Mouse (Mus musculus): ENCODE results near the gene Tipin. TPM values are rescaled to one million over a fixed set of nuclear protein-coding genes. Genes with fewer than 3 reads are reported as not detected.
"Not testable (repeated sequence)": the region's sequence is repeated elsewhere in the genome, so short reads cannot be mapped to it uniquely, and the experiment has no call there.

Gene Tipin
- 316 and 327 TPM in 2 replicates for polyA plus RNA-seq (2015; fragmentation: Nextera tagmentation; extraction: Ambion mirVana)

DNA sequence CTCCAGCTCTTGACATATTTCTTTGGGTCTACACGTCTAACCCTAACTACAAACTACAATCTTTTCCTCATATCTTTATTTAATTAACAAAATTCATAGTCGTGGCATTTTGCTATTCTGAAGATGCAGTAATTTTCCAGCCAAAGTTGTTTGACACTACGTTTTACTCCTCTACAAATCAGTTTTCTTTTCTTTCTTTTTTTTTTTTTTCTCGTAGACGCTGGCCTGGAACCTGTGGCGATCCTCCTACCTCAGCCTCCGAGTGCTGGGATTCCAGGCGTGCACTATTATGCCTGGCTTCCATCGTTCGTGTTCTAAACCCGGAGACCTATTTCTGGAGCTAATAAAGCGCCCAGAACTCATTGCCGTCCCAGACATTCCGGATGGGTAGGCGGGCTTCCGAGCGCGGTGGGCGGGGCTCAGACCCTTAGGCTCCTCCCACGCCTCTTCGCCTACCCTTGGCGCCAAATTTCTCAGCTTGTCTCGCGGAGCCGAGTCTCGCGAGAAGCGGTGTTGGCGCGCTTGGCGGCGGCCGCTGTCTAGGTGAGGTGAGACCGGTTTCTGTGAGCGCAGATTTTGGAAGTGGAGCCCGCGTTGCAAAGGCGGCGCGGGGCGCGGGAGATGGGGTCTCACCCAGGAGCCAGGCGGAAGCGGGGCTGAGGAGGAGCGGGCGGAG lies at the start of gene Tipin:
Gene Tipin, plus strand, starts transcription at position 477 of the 676 bp plus-strand sequence.
- DNase-seq (ENCODE audit: low spot score): peak; percentile 97

- DNase-seq (ENCODE audit: low spot score): no peak
Measured at GRCm38 (mm10) chr9:64231674-64232073, 49.7 kb upstream of the Tipin start.

- no peak for DNase-seq (ENCODE audit: low spot score)
Measured at GRCm38 (mm10) chr9:64232257-64232957, 49.0 kb upstream of the Tipin start.

GRCm38 (mm10) chr9:64233656-64234055 lies 47.7 kb upstream of the Tipin start:
- DNase-seq (ENCODE audit: low spot score): no peak

GRCm38 (mm10) chr9:64234768-64235435 lies 46.5 kb upstream of the Tipin start, which contains the start of gene Uchl4:
Gene Uchl4 (plus strand): TSS chr9:64235201.
- DNase-seq (ENCODE audit: low spot score): no peak

DNA sequence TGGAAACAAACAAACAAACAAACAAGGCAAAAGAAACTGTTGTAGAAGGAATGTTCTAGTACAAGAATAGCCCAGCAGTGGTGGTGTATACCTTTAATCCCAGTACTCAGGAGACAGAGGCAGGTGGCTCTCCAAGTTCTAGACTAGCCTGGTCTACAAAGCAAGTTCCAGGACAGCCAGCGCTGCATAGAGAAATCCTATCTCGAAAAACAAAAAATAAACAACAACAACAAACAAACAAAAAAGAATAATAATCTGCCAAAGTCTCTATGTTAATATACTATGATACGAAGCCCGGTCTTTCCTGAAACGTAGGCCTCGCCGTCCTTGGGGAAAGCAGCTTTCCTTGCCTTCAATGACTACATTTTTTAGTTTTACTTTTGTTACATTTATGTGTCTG lies 45.3 kb upstream of the Tipin start:
- DNase-seq (ENCODE audit: low spot score): no peak

- no peak for DNase-seq (ENCODE audit: low spot score)
Measured at GRCm38 (mm10) chr9:64240116-64240515, 41.3 kb upstream of the Tipin start.

DNA sequence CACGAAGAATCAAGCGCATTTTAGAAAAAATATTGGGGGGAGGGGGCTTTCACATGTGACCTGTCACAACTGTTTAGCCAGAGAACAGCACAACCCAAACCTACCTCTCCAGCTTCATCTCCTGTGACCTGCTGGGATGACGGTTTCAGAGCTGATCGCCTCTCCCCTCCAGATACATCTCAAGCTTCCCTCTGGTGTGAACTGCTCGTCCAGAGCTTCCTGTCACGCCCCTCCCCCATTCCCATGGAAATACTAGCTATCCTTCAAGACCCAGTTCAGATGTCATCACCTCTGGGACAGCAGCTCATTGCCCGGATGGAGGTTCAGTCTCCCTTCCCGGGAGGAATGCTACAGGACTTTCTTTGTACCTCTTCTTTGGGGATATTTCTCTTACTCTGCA lies 40.7 kb upstream of the Tipin start:
- DNase-seq (ENCODE audit: low spot score): no peak

GRCm38 (mm10) chr9:64242381-64242831 lies 39.0 kb upstream of the Tipin start:
- DNase-seq (ENCODE audit: low spot score): no peak

DNA sequence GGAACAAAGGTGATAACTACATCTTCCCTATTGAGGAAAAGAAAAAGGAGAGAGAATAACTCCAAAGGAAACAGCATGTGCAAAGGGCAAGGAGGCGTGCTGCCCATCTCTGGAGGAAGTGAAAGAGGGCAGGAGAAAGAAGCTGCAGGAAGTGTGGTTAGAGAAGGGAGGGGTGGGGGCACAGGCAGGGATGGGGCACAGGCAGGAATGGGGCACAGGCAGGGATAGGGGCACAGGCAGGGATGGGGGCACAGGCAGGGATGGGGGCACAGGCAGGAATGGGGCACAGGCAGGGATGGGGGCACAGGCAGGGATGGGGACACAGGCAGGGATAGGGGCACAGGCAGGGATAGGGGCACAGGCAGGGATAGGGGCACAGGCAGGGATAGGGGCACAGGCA lies 32.0 kb upstream of the Tipin start:
- DNase-seq (ENCODE audit: low spot score): no peak

- no peak for DNase-seq (ENCODE audit: low spot score)
Measured at GRCm38 (mm10) chr9:64250111-64250730, 31.2 kb upstream of the Tipin start.

DNA sequence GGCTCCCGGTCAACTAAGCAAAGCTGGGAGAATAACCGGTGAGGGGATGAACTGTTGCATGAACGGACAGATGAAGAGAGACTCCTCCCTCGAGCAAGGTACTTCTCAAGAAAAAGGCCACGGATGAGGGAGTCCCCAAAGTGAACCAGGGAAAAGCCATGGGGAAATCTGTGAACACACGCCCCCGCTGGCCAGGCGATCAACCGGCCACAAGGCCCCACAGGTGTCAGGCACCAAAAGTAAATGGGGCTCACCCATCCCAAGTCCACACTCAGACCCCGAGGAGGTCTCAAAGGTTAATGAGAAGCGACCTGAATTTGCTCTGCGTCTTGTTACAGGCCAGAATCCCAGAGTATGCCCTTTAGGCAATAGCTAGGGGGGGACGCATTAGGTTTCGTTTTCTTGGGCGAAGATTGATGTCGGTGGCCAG lies 28.8 kb upstream of the Tipin start:
- no peak for DNase-seq (ENCODE audit: low spot score)

GRCm38 (mm10) chr9:64253021-64253904 lies 28.1 kb upstream of the Tipin start, which contains the start of gene Map2k1:
Gene Map2k1 (minus strand): TSS chr9:64253631.
- peak; percentile 100 for DNase-seq (ENCODE audit: low spot score)

DNA sequence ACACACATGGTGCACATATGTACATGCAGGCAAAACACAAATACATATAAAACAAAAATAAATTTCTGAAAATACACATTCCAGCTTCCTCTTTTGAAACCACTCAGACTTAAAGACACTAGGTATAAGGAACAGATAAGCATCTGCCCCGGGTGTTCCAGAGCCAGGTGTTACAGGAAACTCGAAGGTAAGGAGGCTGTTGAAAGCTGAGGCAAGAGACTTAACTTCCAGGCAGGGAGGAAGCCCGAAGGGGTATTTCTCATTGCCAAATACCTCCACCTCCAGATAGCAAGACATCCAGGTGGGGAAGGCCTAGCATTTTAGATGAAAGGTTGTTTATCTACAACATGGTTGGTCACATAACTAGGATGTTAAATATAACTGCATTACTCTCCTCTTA lies 26.0 kb upstream of the Tipin start:
- no peak for DNase-seq (ENCODE audit: low spot score)

GRCm38 (mm10) chr9:64256204-64256603 lies 25.2 kb upstream of the Tipin start:
- no peak for DNase-seq (ENCODE audit: low spot score)

DNA sequence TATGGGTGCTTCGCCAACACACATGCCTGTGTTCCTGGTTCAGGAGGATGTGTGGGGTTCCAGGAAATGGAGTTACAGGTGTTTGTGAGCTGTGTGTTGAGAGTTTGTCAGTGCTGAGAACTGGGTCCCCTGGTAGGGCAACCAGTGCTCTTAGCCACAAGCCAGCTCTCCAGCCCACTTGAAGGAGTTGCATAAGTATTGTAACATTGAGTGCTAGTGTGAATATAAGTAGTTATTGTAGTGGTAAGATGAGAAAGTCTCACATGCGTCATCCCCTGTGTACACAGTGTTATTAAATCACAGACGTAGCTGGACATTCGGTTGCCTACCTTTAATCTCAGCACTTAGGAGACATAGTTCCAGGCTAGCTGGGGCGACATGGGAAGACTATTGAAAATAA lies 21.5 kb upstream of the Tipin start:
- no peak for DNase-seq (ENCODE audit: low spot score)

GRCm38 (mm10) chr9:64261023-64261422 lies 20.4 kb upstream of the Tipin start:
- DNase-seq (ENCODE audit: low spot score): no peak

DNA sequence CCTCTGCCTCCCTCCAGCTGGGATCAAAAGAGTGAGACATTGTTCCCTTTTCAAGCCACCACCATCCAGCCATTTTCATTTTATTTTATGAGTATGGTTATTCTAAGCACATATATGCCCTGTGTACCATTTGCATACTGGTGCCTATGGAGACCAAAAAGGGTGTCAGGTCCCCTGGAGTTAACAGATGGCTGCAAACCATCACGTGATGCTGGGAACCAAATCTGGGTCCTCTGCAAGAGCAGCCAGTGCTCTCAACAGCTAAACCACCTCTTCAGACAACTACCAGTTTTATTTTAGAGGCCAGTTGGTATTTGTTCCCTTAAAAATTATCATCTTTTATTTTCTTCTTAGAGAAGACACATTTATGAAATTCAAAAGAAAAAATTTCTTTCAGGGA lies 16.6 kb upstream of the Tipin start:
- DNase-seq (ENCODE audit: low spot score): no peak

- DNase-seq (ENCODE audit: low spot score): no peak
Measured at GRCm38 (mm10) chr9:64267231-64267630, 14.2 kb upstream of the Tipin start.

GRCm38 (mm10) chr9:64268196-64268595 lies 13.2 kb upstream of the Tipin start:
- no peak for DNase-seq (ENCODE audit: low spot score)

- not testable (repeated sequence) for DNase-seq (ENCODE audit: low spot score)
Measured at GRCm38 (mm10) chr9:64268836-64269235, 12.5 kb upstream of the Tipin start.

Measured in thymus, postnatal 0 days (tissue).